Mouse (Mus musculus) heart, postnatal 36 days (tissue): Measurements from ENCODE around the gene Gm20521. TPM values are rescaled to one million over a fixed set of nuclear protein-coding genes. Genes with fewer than 3 reads are reported as not detected.
A peak's percentile ranks its signal among the peaks of the same experiment; 100 is the strongest.

Source experiments
- DNase-seq, 2 experiments: peaks; one replicate each; pipeline ENCODE4 v3.0.0; 2021 to 2022
- intact Hi-C: fragments of 180-260 bp; cut with DNase I; formaldehyde crosslinking; loops from one replicate; pipeline ENCODE4 v1.15.1; 2025
- total RNA-seq, 2 experiments: library from RNA; stranded (reverse); gene quantifications; 2 replicates each; pipeline ENCODE4 v1.2.3; 2021

The Gm20521 gene
- total RNA-seq, 2 experiments from 2014 or later = 3.5 to 6.6 TPM

DNA sequence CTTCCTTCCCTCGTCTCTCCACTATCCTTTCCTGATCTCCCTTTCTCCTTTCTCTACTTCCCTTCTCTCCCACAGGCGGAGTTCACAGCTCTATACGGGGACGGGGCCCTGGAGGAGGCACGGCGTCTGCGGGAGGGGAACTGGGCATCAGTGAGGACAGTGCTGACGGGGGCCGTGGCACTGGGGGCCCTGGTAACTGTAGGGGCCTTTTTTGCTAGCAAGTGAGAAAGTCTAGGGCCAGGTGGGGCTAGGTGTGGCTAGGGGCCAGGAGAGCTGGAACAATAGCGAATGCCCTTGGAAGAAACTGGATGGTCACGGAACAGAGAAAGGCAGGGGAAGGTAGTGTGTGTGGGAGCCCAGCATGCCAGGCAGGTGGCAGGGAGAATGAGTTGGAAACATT lies 2.1 kb downstream of the Gm20521 start:
- intact Hi-C loops = loop anchor here (10.0 kb wide), 1 partner anchor 631 kb away; the partner anchor contains the start of genes Abhd4 and Dad1
- no peak for DNase-seq

DNA sequence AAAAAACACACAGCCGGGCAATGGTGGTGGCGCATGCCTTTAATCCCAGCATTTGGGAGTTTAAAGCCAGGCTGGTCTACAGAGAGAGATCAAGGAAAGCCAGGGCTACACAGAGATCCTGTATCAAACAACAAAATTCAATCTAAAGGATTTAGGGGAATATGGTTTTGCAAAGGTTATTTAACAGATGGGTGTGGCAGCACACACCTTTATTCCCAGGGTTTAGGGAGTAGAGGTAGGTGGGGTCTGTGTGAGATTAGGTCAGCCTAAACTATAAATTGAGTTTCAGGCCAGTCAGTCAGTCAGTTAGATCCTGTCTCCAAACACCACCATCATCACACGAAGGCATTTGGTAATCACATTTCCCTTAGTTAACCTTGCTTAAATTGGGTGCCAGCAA lies 9.0 kb downstream of the Gm20521 start, which contains the start of gene Pabpn1:
Gene Pabpn1 (plus strand): TSS at position 301 of the 400 bp plus-strand sequence.
- no peak for DNase-seq
- intact Hi-C loops = loop anchor here (2.0 kb wide), 1 partner anchor 25 kb away; no protein-coding TSS in a partner anchor

- intact Hi-C loops = loop anchor here (2.0 kb wide), 1 partner anchor 27 kb away; no protein-coding TSS in a partner anchor
- DNase-seq = peak; percentile 96 to 98
These were observed 10.5 kb downstream of the Gm20521 start for GRCm38 (mm10) chr14:54893651-54894181.

- DNase-seq = peak in 1 of 2 experiments; percentile 66
These were observed 11.3 kb downstream of the Gm20521 start for GRCm38 (mm10) chr14:54894296-54895151.

GRCm38 (mm10) chr14:54897445-54897844 lies 14.2 kb downstream of the Gm20521 start:
- no peak for DNase-seq
- intact Hi-C loops = loop anchor here (5.0 kb wide), 1 partner anchor 200 kb away; no protein-coding TSS in a partner anchor

More at GRCm38 (mm10) chr14:54894296-54895151, 11.3 kb downstream of the Gm20521 start:
- intact Hi-C loops = loop anchor here (5.0 kb wide), 1 partner anchor 203 kb away; no protein-coding TSS in a partner anchor

DNA sequence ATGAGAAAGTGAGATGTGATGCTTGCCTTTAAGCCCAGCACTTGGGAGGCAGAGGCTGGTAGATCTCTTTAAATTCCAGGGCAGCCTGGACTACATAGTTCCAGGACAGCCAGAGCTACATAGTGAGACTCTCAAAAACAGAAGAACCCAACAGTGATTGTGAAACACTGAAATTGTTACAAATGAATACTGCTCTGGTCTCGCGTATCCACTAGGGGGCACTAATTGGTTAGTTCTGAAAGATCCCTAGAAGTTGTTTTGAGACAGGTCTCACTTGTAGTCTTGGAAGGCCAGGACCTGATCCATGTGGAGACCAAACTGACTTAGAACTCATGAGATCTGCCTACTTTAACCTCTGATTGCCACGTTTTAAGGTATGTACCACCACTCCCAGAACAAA lies 17.1 kb downstream of the Gm20521 start:
- DNase-seq = peak; percentile 59 to 67
- intact Hi-C loops = loop anchor here (1.0 to 2.0 kb wide), 3 partner anchors 39 to 178 kb away; partner anchors contain the start of gene Ngdn

DNA sequence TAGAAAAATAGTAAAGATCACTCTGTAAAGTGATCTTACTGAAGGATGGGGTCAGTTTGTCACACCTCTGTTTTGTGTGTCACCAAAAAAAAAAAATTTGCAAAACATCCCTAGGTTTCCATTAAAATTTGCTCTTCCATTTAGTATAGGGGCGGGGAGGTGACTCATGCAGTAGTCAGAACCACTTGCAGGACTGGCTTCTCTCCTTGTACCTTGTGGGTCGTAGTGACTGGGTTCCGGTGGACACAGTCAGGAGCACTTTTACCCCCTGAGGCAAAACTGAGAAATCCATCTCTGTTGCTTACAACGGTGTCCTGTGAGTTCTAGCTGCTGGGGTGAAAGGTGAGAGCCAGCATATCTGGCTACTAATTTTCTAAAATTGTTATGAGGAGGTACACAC lies 20.4 kb downstream of the Gm20521 start:
- intact Hi-C loops = no loop called here
- DNase-seq = no peak

DNA sequence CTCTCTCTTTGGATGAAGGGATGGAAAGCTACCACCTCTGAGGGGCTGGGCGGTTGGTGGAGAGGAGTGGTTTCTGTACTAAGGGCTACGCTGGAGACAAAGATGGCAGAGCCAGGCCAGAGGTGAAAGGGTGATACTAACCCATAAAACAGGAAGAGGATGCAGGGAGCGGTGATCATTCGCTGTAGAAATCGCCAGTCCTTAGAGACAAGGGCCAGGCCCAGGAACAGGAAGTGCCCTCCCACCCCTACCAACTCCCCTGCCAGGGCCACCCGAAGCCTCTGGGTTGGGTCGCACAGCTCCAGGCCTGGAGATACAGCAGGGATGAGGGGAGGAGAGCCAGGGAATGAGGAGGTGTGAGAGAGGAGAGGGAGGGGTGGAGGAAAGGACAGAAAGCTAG lies 25.4 kb downstream of the Gm20521 start:
- intact Hi-C loops = no loop called here

GRCm38 (mm10) chr14:54912109-54912850 lies 29.0 kb downstream of the Gm20521 start:
- DNase-seq = no peak
- intact Hi-C loops = no loop called here

More for the DNA sequence above, 25.4 kb downstream of the Gm20521 start:
- no peak for DNase-seq

DNA sequence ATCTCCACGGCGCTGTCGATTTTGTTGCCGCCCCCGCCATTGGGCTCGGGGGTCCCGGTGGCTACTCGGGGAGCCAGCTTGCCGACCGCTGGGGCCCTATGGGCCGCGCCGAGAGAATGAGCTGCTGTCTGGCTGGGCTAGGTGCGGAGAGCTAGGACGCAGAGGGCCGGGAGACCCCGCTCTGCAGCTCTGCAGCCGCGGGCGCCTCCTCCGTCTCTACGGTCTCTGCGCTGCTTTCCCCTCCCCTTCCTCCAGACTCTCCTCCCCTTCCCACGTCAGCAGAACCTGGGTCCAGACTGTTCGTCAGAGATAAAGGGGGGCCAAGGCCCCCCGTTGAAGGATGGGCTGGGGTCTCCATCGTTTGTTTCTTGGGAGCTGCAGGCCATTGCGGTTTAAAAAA lies 29.6 kb downstream of the Gm20521 start, which contains the start of gene Slc22a17:
Gene Slc22a17 (minus strand): TSS at position 247 of the 400 bp plus-strand sequence.
- peak; percentile 70 to 72 for DNase-seq
- intact Hi-C loops = no loop called here

- intact Hi-C loops = no loop called here
- no peak for DNase-seq
These were observed 30.1 kb downstream of the Gm20521 start for GRCm38 (mm10) chr14:54913343-54913742.

GRCm38 (mm10) chr14:54920076-54920685 lies 36.9 kb downstream of the Gm20521 start:
- no peak for DNase-seq
- intact Hi-C loops = no loop called here

- intact Hi-C loops = no loop called here
- peak; percentile 59 to 64 for DNase-seq
These were observed 41.6 kb downstream of the Gm20521 start for GRCm38 (mm10) chr14:54924641-54925348.

GRCm38 (mm10) chr14:54925349-54926342 lies 42.4 kb downstream of the Gm20521 start, which contains the start of gene Efs:
TSS of gene Efs (minus strand) at chr14:54926126.
- intact Hi-C loops = no loop called here
- peak; percentile 59 to 73 for DNase-seq

GRCm38 (mm10) chr14:54926401-54927158 lies 43.3 kb downstream of the Gm20521 start:
- intact Hi-C loops = no loop called here
- DNase-seq = peak; percentile 62 to 65

- no peak for DNase-seq
- intact Hi-C loops = no loop called here
These were observed 44.1 kb downstream of the Gm20521 start for GRCm38 (mm10) chr14:54927296-54927695.

GRCm38 (mm10) chr14:54929801-54930200 lies 46.6 kb downstream of the Gm20521 start:
- intact Hi-C loops = no loop called here
- no peak for DNase-seq
